Mouse (Mus musculus) c-Kit-positive CD71-positive TER-119-negative erythroid progenitor cells, embryonic 14.5 days (primary cell): ENCODE data around the gene Corin.

Experiments used
- DNase-seq: peaks from one replicate; pipeline ENCODE4 v3.0.0-alpha.2; 2013; ENCODE audit warnings: low read depth

Gene Corin

DNA sequence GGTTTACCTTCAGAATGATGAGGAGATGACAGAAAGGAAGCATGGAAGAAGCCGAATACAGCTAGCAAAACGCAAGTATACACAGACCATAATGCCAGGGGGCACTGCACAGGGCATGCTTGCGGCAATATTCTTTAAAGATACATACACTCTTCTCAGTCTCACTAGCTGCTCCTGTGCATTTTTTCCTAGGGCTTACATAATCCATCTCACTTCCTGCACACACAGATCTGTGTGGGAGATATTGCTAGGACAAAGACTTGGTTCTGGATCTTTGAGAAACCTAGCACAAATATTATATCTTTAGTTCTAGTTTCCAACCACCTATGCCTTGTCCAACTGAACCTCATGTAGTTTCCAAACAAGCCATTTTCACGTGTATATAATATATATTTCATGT, 189.0 kb downstream of the Corin start:
- DNase-seq, result no peak

DNA sequence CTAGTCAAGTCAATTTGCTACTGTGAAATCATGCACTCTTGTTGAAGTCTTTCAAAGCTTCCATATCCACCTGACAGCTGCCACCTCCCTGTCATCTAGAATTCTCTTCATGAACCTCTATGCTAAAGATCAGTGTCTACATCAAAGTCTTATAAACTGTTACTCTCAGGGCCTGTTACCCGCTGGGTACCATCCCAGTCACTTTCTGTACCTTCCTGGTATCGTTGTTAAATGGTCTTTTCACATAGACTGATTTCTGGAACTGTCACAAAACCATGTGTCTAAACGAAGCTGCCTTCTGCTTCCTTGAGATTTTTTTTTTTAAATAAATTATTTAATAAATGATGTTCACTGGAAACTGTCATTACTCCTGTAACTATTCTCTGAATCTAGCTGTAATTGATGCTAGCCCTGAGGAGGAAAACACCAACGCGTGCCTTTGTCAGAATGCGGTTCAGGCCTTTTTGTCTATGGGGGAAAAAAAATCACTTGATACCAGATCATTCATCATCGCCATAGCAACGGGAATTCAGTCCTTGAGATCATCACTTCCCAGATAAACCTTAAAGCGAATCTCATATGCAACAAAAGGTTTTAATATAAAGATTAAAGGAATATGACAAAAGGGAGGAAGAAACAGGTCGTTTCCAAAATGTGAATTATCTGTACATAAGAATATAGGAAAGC, 205.7 kb downstream of the Corin start:
- DNase-seq, result no peak

DNA sequence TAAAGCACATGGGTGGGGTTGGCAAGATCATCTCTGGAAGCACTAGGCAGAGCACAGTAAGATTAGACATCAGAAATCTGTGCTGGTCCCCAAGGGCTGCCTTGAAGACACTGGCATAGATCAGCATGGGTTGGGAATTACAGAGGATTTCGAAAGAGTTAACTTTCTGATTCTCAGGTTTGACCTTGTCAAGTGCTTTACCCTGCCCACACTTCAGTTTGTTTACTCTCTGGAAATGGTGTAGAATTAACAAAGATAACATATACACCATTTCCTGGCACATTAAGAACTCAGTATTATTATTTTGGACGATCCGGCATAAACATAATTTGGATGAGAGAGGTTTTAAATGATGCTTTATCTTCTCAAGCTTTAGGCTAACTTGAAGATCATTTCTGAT, 219.2 kb downstream of the Corin start:
- no peak for DNase-seq

DNA sequence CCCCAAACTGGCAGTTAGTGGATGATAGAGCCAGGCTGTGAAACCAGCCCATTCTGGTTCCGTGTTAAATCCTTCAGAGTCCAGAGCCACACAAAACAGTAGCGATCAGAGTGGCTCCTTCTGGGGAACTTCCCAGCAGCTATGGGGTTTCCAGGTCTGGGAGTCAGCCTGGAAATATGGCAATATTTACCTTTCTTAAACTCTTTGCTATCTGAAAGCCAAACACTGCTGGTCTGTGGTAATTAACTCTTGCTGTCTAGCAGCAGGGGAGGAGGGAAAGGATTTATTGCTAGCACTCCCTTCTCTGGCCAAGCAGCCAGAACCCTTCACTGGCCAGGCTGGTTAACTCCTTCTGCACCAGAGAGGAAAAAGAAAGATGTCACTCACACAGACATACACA, 221.4 kb downstream of the Corin start:
- DNase-seq, result no peak

DNA sequence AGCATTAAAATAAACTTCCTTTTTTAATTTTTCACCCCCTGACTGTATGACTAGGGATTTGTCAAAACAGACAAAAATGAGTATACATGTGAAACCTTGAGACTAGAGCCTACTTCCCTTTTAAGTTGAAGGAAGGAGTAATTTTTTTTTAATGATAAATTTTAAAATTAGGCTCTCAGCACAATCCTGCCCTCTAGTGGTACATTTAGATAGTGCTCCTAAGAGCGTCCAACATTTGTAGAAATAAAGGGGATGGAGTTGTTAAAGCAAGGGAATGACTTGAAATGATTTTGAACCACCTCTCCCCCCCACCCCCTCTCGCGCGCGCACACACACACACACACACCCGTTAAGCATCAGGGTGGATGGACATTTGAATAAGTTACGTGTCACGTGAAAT, 234.6 kb downstream of the Corin start:
- no peak for DNase-seq

DNA sequence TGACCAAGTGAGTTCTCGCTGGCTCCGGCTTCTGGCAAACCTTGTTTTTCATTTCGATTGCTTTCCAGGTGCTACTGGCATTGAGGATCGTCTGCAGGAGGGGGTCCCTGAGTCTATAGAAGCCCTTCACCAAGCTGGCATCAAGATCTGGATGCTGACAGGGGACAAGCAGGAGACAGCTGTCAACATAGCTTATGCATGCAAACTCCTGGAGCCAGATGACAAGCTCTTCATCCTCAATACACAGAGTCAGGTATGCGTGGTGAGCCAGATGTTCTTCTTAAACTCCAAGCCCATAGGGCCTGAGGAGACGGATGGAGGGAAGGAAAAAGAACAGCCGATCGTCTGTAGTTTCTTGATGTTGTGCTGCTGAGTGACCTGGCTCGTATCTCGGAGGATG, 235.1 kb downstream of the Corin start:
- DNase-seq, result no peak

DNA sequence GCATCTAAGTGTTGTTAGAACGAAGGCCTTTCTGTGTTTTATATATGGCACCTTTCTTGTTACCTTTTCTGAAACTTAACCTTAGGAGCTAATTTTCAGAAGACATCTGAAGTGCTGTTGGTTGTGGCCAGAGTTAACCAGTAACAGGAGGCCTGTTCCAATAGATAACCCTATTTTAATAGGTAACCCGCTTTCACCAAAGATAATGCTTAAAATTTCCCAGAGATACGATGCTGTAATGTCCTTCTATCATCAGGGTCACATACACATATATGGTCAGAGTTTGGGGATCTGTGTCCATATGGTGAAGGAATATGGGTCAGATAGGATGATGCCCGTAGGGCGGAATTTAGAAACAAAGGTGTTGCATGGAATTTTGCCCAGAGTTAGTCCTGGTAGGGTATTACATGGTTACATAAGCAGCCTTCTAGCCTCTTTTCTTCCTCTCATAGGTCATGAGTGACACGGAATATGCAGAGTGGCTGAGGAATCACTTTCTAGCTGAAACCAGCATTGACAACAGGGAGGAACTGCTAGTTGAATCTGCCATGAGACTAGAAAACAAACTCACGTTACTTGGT, 237.2 kb downstream of the Corin start:
- no peak for DNase-seq

DNA sequence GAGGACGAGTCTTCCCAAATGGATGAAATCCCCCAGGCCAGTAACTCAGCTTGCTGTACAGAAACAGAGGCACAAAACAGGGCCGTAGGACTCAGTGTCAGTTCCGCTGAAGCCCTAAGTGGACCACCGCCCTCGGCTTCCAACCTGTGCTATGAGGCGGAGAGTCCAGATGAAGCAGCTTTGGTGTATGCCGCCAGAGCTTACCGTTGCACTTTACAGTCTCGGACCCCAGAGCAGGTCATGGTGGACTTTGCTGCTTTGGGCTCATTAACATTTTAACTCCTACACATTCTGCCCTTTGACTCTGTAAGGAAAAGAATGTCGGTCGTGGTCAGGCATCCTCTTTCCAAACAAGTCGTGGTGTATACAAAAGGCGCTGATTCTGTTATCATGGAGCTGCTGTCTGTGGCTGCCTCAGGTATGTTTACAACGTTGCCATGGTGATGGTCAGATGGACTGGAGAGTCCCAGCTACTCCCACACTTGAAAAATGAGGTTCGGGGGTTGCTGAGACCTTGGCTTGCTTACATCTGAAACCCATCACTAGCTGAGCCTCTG, 240.0 kb downstream of the Corin start:
- DNase-seq, result no peak

DNA sequence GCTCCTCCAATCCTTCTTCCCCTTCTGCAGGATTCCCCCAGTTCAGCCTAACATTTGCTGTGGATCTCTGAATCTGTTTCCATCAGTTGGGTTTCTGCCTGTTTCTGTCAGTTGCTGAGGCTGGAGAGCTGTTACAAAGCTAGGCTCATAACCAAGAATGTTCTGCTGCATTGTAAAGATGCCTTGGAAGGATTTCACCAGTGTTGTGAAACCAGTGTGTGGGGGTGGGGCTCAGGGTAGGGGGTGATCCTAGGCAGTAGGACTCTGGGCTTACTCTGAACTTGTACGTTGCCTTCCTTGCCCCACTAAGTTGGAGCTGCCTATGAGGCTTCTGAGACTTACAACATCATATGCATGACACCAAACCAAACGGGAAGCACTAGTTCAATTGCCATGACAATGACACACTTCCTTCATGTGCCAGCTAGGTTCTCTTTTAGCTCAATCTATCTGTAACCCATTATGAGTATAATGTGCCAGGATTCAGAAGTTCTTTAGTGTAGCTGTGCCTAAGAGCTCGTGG, 242.4 kb downstream of the Corin start:
- DNase-seq, result no peak

DNA sequence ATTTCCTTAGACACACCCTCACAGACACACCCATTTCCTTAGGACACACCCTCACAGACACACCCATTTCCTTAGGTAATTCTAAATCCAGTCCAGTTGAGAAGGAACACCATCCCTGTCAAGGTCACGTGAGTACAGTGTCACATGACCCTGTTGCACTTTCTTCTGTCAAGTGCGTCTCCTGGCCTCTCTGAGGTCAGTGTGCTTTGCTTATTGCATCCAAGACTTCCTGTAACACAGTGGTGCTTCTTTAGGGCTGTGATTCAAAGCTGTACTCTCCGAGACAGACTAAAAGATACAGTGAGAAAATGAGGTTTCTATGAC, 245.0 kb downstream of the Corin start:
- no peak for DNase-seq

DNA sequence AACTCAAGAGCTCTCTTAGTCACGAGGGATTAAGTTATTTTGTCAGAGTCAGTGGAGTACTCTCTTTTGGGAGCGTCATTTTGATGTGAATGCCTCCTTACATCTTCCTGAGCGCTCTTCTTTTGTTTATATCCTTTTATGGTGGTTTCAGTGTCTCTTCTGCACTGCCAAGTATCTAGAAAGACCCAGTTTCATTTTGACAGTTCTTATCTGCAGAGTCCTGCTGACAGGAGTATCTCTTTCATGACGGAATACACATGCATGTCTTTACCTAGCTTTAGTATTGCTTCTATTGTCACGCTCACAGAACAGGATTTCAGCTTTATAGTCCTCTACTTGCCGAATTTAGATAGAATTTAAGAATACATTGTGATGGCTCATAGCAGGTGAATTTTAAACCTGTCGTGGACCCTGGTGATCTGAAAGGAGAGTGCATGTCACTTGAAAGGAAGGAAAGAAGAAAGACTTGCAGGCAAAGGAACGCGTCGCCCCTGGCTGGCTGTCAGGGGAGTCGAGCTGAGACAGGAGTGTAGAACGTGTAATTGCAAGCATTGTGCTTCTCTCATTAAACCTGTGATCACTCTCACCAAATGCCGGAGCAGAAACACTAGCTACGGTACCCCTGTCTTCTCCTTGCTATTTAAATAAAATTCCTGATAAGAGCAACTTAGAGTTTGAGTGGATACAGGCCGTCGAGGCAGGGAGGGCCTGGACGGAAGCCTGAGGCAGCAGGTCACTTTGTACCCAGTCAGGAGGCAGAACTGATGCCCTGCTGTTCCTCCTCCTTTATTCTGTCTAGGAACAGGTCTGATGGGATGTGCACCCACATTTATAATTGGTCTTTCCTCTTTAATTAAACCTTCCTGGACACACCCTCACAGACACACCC, 245.6 kb downstream of the Corin start:
- no peak for DNase-seq

DNA sequence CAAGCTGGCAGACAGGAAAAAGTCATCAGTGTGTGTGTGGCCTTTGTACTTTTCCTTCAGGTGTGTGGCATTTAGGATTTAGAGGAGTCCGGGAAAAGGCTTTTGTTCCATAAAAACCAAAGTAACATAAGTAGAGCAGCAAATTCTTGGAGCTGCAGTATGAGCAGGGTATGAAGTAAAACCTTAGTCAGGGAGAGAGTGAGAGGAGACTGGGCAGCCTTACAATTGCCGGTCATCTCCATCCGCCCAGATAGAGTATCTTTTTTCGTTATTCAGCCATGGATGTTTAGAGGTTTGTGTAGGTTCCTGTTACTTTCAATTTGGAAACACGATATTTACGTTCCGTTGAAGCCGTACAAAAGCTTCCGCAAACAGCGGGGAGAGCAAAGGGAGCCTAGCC, 247.2 kb downstream of the Corin start:
- no peak for DNase-seq

DNA sequence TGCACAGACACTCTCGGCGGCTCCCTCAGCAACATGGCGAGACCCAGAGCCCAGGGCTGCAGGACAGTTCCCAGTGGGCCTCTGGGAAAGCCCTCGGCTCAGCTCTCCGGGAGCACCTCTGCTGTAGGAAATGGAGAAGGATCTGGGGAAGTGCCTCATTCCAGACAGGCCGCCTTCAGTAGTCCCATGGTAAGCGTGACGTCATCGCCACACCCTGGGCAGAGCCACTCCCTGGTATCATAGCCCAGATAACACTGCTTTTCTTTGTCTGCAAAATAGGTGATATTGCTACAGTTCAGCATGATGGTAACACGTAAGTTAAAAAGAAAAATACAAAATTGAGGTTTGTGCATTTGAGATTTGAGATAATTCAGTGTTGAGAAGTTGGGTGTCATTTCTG, 249.3 kb downstream of the Corin start:
- peak; percentile 53 for DNase-seq

DNA sequence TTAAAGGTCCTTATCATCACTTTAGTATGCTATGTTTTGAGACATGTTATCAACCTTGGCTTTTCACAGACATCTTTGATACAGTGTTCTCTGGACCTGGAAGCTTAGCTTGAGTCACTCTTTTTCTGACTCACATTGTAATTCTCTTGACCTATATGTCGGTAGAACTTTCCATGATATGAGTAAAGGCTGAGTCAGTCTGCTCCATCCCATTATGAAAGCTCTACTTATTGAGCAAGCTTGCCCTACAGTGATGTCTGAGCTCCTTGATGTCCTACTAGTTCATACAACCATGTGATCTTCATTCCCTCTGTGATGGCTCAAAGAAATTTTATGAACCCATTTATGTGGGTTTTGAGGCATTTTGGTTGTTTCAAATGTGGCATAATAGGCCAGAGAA, 254.1 kb downstream of the Corin start:
- DNase-seq, result no peak
